Mouse (Mus musculus): ENCODE measurements around the gene Mrap2. TPM values are rescaled to one million over a fixed set of nuclear protein-coding genes. Genes with fewer than 3 reads are reported as not detected.

The Mrap2 gene
- total RNA-seq, 2 experiments from 2014 or later = 4.3 to 5.2 TPM

DNA sequence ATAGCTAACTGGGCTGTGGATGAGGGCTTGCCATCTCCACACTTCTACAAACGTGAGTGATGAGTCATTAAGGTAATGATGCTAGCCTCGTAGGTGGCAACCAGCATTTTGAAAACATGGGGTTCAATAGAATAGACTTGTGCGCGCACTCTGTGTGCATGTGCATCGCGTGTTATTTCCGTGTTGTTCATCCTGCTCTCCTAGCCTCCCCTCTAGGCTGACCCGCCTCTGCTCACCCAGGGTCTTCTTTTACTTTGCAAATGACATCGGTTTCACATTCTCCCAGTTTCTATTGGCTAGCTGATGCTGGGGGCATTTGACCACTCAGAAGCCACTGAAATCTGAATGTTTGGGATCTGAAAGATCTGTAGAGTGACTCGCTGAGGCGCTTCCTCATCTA, 1.6 kb downstream of the Mrap2 start:
- intact Hi-C loops (cut with DNase I) = no loop called here
- no peak for DNase-seq (ENCODE audit: extremely low spot score in 1 of 2, low spot score in 2 of 2)
- Histone ChIP-seq H3K4me3 (no peak overlapping the region), H3K27ac (no peak overlapping the region)
- no peak for TF ChIP-seq CTCF (IDR thresholded peaks at IDR 0.05)

DNA sequence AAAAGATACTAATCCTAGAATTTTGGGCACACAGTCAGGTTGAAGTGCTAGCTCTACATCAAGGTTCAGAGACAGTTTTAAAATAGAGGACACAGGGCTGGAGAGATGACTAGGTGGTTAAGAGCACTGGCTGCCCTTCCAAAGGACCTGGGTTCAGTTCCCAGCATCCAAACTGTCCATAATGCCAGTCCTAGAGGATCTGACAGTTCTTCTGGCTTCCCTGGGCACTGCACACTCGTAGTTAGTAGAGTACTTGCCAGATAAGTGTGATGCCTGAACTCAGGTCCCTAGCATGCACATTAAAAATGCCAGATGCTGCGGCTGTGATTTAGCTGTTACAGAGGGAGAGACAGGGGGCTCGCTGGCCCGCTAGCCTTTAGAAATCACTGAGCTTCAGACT, 2.3 kb downstream of the Mrap2 start:
- intact Hi-C loops (cut with DNase I) = no loop called here
- H3K27ac ChIP-seq = no peak overlapping the region
- TF ChIP-seq CTCF (IDR thresholded peaks at IDR 0.05) = no peak
- DNase-seq (ENCODE audit: extremely low spot score in 1 of 2, low spot score in 2 of 2) = no peak
- H3K4me3 ChIP-seq = no peak overlapping the region

DNA sequence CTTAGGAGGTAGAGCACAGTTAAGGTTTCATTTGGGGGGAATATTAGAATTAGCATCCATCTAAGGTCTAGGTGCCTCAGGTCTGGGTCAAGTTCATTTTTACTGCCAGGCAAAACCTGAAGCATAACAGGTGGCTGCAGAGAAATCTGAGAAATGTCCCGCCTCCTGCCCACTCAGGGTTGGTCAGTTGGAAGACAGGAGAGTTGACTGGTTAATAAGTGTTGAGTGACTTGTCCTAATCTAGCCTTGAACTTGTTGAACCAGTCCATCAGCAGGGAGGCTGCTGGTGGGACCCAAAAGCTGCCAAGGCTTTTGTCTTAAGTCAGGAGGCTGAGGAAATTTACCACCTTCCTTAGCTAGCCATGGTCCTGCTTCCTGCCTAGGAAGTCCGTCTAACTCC, 3.8 kb downstream of the Mrap2 start:
- Histone ChIP-seq H3K4me3 (no peak overlapping the region), H3K27ac (no peak overlapping the region)
- no peak for DNase-seq (ENCODE audit: extremely low spot score in 1 of 2, low spot score in 2 of 2)
- no peak for TF ChIP-seq CTCF (IDR thresholded peaks at IDR 0.05)
- intact Hi-C loops (cut with DNase I) = no loop called here

DNA sequence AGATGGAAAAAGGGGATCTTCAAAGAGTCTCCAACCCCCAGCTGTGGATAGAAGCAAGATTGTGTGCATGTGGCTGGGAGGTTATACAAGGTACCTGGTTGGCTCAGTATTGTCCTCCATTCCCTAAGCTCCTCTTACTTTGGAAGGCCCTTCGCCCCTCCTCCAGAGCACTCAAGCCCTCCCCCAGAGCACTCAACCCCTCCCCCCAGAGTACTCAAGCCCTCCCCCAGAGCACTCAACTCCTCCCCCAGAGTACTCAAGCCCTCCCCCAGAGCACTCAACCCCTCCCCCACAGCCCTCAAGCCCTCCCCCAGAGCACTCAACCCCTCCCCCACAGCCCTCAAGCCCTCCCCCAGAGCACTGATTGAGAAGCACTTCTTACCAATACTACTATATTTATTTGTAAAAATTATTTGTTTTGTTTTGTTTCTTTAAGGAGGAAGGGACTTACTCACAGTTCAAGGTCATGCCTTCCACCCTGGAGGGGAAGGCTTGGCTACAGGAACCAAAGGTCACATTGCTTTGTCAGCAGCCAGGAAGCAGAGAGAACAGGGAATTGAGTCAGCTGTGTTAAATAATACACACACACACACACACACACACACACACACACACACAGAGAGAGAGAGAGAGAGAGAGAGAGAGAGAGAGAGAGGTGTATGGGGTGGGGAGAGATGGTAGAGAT, 8.7 kb downstream of the Mrap2 start:
- no peak for DNase-seq (ENCODE audit: extremely low spot score in 1 of 2, low spot score in 2 of 2)
- TF ChIP-seq CTCF (IDR thresholded peaks at IDR 0.05) = no peak
- intact Hi-C loops (cut with DNase I) = no loop called here

DNA sequence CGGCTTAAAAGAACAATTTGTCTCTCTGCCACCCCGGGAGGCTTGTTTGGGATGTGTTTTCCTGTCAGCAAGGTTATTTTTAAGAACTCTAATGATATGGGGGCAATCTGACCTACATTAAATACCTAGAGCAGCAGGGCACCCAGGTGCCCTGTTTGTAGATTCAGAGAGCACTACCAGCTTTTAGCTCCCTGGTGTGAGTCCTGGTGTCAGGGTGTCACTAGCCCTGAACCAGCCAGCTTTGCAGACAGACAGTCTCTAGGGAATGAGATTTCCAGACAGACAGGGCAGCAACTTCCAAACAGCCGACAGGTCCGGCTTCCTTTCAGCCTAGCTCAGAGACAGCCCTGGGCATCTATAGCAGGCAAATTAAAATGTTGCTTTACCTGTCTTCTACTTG, 18.5 kb downstream of the Mrap2 start:
- intact Hi-C loops (cut with DNase I) = no loop called here
- no peak for DNase-seq (ENCODE audit: extremely low spot score in 1 of 2, low spot score in 2 of 2)
- no peak overlapping the region for H3K27ac ChIP-seq
- no peak for TF ChIP-seq CTCF (IDR thresholded peaks at IDR 0.05)
- H3K4me3 ChIP-seq = no peak overlapping the region

More for the DNA sequence above, 8.7 kb downstream of the Mrap2 start:
- Histone ChIP-seq H3K27ac (no peak overlapping the region), H3K4me3 (no peak overlapping the region)

DNA sequence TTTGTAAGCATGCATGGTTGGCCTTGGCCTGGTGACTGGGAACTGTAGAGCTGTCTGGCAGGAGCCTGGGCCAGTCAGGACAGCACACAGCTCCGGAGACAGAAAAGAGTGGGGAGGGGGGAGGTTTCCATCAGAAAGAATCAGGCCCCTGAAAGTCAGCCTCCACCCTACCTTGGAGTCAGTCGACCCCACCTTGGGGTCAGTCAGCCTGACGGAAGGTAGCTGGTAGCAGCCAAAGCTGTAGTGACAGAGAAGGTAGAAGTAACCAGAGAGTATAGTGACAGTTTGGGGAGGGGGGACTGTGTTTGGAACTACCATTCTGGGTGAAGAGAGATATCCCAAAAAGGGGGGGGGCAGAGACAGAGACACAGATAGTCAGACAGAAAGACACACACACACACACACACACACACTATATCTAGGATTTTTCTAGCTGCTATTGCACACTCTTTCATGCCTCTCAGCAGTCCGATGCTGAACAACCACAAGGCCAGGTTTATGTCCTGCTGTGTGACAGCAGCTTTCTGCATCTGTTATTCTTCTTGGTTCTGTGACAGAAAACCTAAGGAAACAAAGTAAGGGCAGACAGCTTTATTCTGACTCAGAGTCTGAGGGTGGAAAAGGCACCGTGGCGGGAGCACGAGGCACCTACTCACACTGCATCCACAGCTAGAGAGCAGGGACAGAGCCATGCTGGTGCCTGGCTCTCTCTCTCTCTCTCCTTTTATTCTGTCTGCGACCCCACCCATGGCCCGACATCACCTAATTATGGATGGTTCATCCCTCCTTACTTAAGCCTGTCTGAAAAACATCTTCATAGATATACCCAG, 23.1 kb downstream of the Mrap2 start:
- H3K27ac ChIP-seq = no peak overlapping the region
- intact Hi-C loops (cut with DNase I) = no loop called here
- TF ChIP-seq CTCF (IDR thresholded peaks at IDR 0.05) = no peak

DNA sequence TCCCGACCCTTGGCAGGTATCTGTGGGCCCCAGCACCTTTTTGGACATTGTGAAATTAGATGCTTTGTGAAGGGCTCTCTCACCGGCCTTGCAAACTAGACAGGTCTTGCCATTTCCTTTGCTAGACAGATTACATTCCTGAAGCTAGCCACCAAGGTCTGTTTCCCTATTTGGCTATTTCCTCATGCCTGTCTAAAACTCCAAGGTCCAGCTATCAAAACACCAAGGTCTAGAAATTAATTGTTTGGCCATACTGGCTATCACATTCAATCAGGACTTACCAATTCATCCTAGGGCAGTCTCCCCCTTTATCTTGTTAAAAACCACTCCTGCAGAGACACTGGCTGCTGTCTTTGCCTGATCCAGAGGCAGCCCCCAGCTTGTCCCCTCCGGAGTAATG, 23.9 kb downstream of the Mrap2 start:
- intact Hi-C loops (cut with DNase I) = no loop called here
- Histone ChIP-seq H3K27ac (no peak overlapping the region), H3K4me3 (no peak overlapping the region)
- TF ChIP-seq CTCF (IDR thresholded peaks at IDR 0.05) = no peak
- DNase-seq (ENCODE audit: extremely low spot score in 1 of 2, low spot score in 2 of 2) = no peak

More for the DNA sequence above, 23.1 kb downstream of the Mrap2 start:
- DNase-seq (ENCODE audit: extremely low spot score in 1 of 2, low spot score in 2 of 2) = no peak
- no peak overlapping the region for H3K4me3 ChIP-seq

DNA sequence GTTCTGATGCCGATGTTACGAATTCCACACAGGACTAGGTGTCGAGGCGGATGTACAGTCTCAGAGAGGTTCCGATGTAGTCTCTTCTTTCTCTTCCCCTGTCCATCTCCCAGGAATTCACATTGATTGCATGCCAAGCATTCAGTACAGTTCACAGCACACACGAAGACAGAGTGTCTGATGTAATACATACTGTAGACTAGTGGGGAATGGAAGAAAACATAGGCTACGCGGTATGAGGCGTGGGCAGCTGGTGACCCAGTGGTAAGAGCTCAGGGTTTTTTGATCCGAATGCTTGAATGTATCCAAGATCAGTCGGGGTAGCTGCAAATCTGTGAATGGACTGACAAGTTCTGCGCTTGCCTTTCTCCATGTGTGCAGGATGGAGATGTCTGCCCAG, 25.0 kb downstream of the Mrap2 start:
- TF ChIP-seq CTCF (IDR thresholded peaks at IDR 0.05) = no peak
- intact Hi-C loops (cut with DNase I) = no loop called here
- H3K27ac ChIP-seq = no peak overlapping the region
- no peak for DNase-seq (ENCODE audit: extremely low spot score in 1 of 2, low spot score in 2 of 2)
- H3K4me3 ChIP-seq = no peak overlapping the region

DNA sequence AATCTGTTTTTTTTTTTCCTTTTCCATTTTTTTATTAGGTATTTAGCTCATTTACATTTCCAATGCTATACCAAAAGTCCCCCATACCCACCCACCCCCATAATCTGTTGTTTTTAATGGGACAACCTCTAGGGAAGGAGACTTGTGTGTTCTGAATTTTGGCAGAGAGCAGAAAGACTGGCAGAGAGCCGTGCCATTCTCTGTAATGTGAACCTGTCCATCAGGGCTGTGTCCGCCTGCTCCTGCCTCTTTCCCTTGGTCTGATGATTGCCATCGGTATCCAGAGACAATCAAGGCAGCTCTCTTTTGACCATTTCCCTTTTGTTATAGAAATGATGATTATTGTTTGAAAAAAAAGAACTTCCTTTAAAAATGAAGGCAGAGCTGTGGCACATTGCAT, 26.8 kb downstream of the Mrap2 start:
- intact Hi-C loops (cut with DNase I) = no loop called here
- Histone ChIP-seq H3K4me3 (no peak overlapping the region), H3K27ac (no peak overlapping the region)
- DNase-seq (ENCODE audit: extremely low spot score in 1 of 2, low spot score in 2 of 2) = no peak
- TF ChIP-seq CTCF (IDR thresholded peaks at IDR 0.05) = no peak

DNA sequence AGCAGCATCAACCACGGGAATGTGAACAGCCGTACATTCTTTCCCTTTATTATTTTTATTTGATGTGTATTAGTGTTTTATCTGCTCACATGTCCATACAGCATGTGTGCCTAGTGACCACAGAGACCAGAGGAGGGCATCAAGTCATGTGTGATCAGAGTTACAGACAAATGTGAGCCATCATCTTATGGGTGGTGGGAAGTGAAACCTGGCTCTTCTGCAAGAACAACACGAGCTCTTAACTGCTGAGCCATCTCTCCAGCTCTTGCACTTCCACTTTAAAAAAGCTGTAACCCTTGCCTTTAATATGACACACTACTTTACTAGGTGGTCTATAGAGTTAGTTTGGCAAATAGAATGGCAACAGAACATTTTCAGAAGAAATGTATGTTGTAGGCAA, 27.4 kb downstream of the Mrap2 start:
- no peak for TF ChIP-seq CTCF (IDR thresholded peaks at IDR 0.05)
- DNase-seq (ENCODE audit: extremely low spot score in 1 of 2, low spot score in 2 of 2) = no peak
- intact Hi-C loops (cut with DNase I) = no loop called here
- Histone ChIP-seq H3K27ac (no peak overlapping the region), H3K4me3 (no peak overlapping the region)

DNA sequence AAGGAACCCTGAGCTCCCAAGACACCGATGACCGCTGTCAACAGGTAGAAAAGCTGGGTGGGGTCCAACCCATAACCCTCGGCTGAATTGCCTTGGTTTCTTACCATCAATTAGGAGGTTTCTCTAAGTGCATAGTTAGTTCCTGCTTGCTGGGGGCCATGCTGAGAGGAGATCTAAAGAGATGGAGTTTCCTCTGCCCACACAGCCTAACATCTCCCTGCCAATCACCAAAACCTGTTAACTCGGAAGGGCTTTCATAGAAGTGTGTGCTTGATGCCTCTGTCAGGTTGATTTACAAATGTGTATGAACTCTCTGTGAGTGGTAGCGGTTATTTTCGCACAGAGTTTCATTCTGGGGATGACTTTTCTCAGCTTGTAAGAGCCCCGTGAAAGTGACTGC, 34.4 kb downstream of the Mrap2 start:
- DNase-seq (ENCODE audit: extremely low spot score in 1 of 2, low spot score in 2 of 2) = no peak
- intact Hi-C loops (cut with DNase I) = no loop called here
- Histone ChIP-seq H3K27ac (no peak overlapping the region), H3K4me3 (no peak overlapping the region)
- no peak for TF ChIP-seq CTCF (IDR thresholded peaks at IDR 0.05)

DNA sequence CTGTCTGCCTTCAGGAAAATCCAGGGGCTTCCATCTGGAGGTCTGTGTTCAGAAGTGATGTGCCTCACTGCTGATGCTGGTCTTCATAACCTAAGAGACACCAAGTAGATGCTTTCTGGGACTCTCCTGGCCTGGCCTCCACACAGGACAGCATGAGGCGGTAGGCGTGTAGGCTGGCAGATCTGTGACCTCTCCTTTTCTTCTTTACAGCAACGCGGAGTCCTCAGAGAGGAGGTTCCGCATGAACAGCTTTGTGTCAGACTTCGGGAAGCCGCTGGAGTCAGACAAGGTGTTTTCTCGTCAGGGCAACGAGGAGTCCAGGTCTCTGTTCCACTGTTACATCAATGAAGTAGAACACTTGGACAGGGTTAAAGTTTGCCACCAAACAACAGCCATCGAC, 38.1 kb downstream of the Mrap2 start:
- no peak for TF ChIP-seq CTCF (IDR thresholded peaks at IDR 0.05)
- intact Hi-C loops (cut with DNase I) = no loop called here
- DNase-seq (ENCODE audit: extremely low spot score in 1 of 2, low spot score in 2 of 2) = no peak
- H3K4me3 ChIP-seq = no peak overlapping the region
- H3K27ac ChIP-seq = no peak overlapping the region

DNA sequence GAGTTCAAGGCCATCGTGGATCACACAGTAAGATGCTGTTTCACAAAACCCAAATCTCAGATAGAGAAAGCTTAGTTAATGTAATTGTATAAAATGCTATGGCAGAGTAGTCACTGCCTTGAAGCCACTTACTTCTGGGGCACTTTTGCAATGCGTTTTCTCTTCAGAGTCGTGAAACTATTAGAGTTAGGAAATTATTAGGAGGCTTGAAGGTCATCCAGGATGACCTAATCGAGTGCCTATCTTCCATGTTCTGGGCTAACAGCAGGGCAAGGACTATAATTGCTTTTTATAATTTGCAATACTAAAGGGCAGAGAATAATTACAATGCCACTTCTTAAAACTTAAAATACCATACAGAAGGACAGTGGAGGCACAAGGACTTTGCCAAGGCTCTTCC, 43.2 kb downstream of the Mrap2 start:
- intact Hi-C loops (cut with DNase I) = no loop called here
- no peak for DNase-seq (ENCODE audit: extremely low spot score in 1 of 2, low spot score in 2 of 2)
- Histone ChIP-seq H3K4me3 (no peak overlapping the region), H3K27ac (no peak overlapping the region)
- TF ChIP-seq CTCF (IDR thresholded peaks at IDR 0.05) = no peak
